Mouse (Mus musculus) C2C12 (cell line): ENCODE measurements around the gene Lhx5. TPM values are rescaled to one million over a fixed set of nuclear protein-coding genes. Genes with fewer than 3 reads are reported as not detected.

Experiments used
- H3K27me3 ChIP-seq: one replicate; pipeline ENCODE4 v1.6.1; 2011; ENCODE audit not compliant: control insufficient read depth, insufficient read depth, insufficient read length
- H3K36me3 ChIP-seq: one replicate; pipeline ENCODE4 v1.6.1; 2011; ENCODE audit not compliant: control insufficient read depth, insufficient read depth
- H3K4me3 ChIP-seq: one replicate; pipeline ENCODE4 v1.5.1; 2011; ENCODE audit warnings: mild to moderate bottlenecking, control low read depth; ENCODE audit not compliant: poor library complexity, insufficient read depth, severe bottlenecking
- H3K79me2 ChIP-seq: one replicate; pipeline ENCODE4 v1.6.1; 2011; ENCODE audit not compliant: control insufficient read depth, insufficient read depth
- H3K79me3 ChIP-seq: one replicate; pipeline ENCODE4 v1.6.1; 2011; ENCODE audit warnings: low read depth, control low read depth
- H3ac ChIP-seq: one replicate; pipeline ENCODE3; 2011; ENCODE audit warnings: low read depth; ENCODE audit not compliant: control insufficient read depth, insufficient read length
- CEBPB ChIP-seq: IDR thresholded peaks from one replicate; pipeline ENCODE4 v1.6.1; 2011; ENCODE audit warnings: low read depth, mild to moderate bottlenecking, control low read depth, moderate library complexity
- CTCF ChIP-seq: IDR thresholded peaks from one replicate; pipeline ENCODE4 v1.5.1; 2011; ENCODE audit not compliant: control insufficient read depth, insufficient read depth, insufficient read length
- FOSL1 ChIP-seq: IDR thresholded peaks from one replicate; pipeline ENCODE4 v1.8.0; 2011; ENCODE audit warnings: mild to moderate bottlenecking, low read length; ENCODE audit not compliant: poor library complexity, insufficient read depth, severe bottlenecking
- MAX ChIP-seq: IDR thresholded peaks from one replicate; pipeline ENCODE4 v1.6.1; 2011; ENCODE audit warnings: mild to moderate bottlenecking, control low read depth
- MYOD1 ChIP-seq: IDR thresholded peaks from one replicate; pipeline ENCODE4 v1.6.1; 2011; ENCODE audit warnings: low read depth; ENCODE audit not compliant: control insufficient read depth, insufficient read length
- MYOG ChIP-seq: IDR thresholded peaks from one replicate; pipeline ENCODE4 v1.6.1; 2011; ENCODE audit not compliant: control insufficient read depth, insufficient read length; ENCODE audit errors: extremely low read depth
- USF1 ChIP-seq: IDR thresholded peaks from one replicate; pipeline ENCODE4 v1.6.1; 2011; ENCODE audit warnings: low read depth, mild to moderate bottlenecking, control low read depth, moderate library complexity
- polyA plus RNA-seq: library from polyadenylated mRNA; unstranded; fragments of >200 nt; fragmentation: generic; extraction: Trizol; gene quantifications from one replicate; pipeline ENCODE4 v1.2.1, GENCODE M21; 2012; ENCODE audit warnings: missing spikeins

The Lhx5 gene
- polyA plus RNA-seq, 1 experiment: not detected

DNA sequence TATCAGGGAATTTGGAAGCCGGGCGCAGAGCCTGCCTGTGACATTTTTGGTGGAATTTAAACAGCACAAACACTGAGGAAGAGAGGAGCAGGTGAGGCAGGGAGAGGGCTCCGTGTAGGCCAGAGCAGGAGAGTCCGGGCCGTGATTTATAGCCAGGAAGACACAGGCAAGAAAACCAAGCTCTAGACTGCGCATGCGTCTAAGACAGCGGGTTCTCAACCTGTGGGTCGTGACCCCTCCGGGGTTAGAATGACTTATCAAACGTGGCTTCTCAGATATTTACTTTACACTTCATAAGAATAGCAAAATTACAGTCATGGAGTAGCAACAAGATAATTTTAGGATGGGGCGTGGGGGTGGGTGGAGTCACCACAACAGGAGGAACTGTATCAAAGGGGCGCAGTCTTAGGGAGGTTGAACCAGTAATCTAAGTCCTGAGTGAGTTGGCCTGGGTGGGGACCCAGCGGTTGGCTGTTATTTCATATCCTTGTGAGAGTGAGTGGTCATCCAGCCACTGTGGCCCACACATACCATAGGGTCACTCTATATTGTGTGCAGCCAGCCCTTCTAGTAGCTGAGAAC lies 23.3 kb downstream of the Lhx5 start:
- TF ChIP-seq CEBPB (no peak), FOSL1 (no peak), CTCF (no peak), MAX (no peak)
- Histone ChIP-seq H3K79me2 (no peaks in the 10 kb centered on the region), H3K79me3 (no peaks in the 10 kb centered on the region), H3K4me3 (no peak overlapping the region), H3K27me3 (peaks cover 30% of the 10 kb centered on the region), H3ac (no peak overlapping the region), H3K36me3 (no peaks in the 10 kb centered on the region)

DNA sequence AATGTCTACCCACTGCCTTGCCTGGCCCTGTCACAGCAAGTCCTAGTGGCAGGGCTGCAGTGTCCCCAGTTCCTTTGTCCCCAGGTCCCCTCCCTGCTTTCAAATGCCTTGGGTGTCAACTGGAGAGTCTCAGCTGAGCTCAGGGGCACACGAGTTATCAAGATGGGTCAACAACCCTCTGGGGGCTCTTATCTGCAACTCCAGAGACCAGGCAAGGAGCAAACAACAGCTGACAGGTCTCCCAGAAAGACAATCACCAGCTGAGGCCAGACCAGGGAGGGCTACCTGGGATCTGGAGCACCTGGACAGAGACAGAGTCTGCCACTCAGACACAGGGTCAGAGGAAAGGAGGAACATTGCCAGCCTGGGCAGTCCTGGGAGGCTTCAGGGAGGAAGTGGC lies 24.8 kb downstream of the Lhx5 start:
- H3ac ChIP-seq: no peak overlapping the region
- no peaks in the 10 kb centered on the region for H3K79me3 ChIP-seq
- no peak overlapping the region for H3K4me3 ChIP-seq
- no peaks in the 10 kb centered on the region for H3K79me2 ChIP-seq
- H3K27me3 ChIP-seq: peaks cover 28% of the 10 kb centered on the region
- TF ChIP-seq MYOG (no peak), USF1 (no peak), CTCF (no peak), CEBPB (no peak), MYOD1 (no peak), FOSL1 (no peak), MAX (no peak)
- H3K36me3 ChIP-seq: no peaks in the 10 kb centered on the region

DNA sequence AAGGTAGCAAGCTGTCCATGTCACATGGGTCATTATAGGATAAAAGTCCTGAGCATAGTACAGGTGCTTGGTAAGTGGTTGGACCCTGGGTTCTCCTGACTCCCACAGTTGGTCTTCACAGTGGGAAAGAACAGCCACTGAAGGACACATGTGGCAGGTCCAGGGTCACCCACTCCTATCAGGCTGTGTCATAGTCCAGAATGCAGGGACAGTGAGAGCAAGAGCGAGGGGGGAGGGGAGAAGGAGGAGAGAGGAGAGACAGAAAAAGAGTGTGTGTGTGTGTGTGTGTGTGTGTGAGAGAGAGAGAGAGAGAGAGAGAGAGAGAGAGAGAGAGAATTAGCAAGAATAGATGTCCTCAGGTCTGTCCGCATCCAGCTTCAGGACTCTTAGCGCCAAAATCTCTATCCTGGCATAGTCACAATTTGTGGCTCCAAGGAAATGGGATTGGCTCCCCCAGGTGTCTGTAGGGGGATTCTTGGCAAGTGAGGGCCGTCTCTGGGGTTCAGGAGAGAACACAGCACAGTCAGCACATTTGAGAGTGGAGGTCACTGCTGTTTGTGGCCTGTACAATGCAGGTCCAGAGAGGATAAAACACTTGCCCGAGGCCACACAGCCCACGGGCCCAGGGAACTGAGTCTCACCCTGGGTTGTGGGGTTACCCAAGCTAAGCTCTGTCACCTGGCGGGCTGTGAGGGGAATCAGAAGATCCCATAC lies 25.5 kb downstream of the Lhx5 start:
- no peak overlapping the region for H3ac ChIP-seq
- no peak overlapping the region for H3K4me3 ChIP-seq
- no peaks in the 10 kb centered on the region for H3K79me2 ChIP-seq
- no peaks in the 10 kb centered on the region for H3K79me3 ChIP-seq
- no peak for TF ChIP-seq FOSL1
- no peak for TF ChIP-seq MYOD1
- TF ChIP-seq CTCF: no peak
- no peak for TF ChIP-seq USF1
- no peak for TF ChIP-seq MAX
- TF ChIP-seq CEBPB: no peak
- no peak for TF ChIP-seq MYOG
- H3K27me3 ChIP-seq: peaks cover 32% of the 10 kb centered on the region
- H3K36me3 ChIP-seq: no peaks in the 10 kb centered on the region

DNA sequence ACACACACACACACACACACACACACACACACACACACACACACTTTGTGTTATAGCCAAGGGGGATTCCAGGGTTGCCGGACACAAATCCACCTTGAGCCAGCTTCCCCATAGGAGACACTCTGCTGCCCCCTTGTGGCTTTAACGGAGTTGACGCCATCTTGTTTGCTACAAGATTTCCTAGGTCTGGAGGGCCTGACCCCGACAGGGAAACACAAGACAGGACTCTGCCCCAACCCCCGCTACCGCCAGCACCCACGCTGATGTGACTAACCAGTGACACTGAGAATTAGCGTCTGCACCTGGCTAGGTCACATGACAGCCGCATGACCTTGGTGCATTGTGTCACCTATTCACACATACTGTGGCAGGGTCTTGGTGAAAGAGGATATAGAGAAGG lies 26.1 kb downstream of the Lhx5 start:
- peaks cover 37% of the 10 kb centered on the region for H3K27me3 ChIP-seq
- no peaks in the 10 kb centered on the region for H3K79me3 ChIP-seq
- no peak overlapping the region for H3K4me3 ChIP-seq
- H3K79me2 ChIP-seq: no peaks in the 10 kb centered on the region
- no peak overlapping the region for H3ac ChIP-seq
- no peaks in the 10 kb centered on the region for H3K36me3 ChIP-seq
- TF ChIP-seq MYOD1 (no peak), CEBPB (no peak), MYOG (no peak), FOSL1 (no peak), USF1 (no peak), MAX (no peak), CTCF (peak; percentile 10)

DNA sequence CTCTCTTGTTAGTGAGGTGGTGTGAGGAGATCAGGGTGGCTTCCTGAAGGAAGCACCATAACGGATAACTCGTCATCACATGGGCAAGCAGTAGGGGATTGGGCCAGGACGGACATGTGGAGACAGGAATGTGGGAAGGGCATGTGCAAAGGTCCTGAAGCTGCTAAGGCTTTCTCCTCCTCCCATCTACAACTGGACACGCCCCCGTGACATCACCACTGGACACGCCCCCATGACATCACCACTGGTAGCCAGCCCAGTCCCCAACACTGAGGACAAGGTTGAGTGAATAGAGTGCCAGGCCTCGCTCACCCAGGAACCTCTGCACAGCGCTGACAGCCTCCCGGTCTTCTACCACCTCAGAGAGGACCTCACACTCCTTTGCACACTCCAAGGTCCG lies 27.6 kb downstream of the Lhx5 start:
- TF ChIP-seq MYOG (no peak), CEBPB (no peak), MYOD1 (no peak), MAX (no peak), USF1 (no peak), CTCF (no peak), FOSL1 (no peak)
- peaks cover 39% of the 10 kb centered on the region for H3K27me3 ChIP-seq
- no peaks in the 10 kb centered on the region for H3K79me3 ChIP-seq
- H3K36me3 ChIP-seq: no peaks in the 10 kb centered on the region
- no peak overlapping the region for H3K4me3 ChIP-seq
- H3ac ChIP-seq: no peak overlapping the region
- H3K79me2 ChIP-seq: no peaks in the 10 kb centered on the region

DNA sequence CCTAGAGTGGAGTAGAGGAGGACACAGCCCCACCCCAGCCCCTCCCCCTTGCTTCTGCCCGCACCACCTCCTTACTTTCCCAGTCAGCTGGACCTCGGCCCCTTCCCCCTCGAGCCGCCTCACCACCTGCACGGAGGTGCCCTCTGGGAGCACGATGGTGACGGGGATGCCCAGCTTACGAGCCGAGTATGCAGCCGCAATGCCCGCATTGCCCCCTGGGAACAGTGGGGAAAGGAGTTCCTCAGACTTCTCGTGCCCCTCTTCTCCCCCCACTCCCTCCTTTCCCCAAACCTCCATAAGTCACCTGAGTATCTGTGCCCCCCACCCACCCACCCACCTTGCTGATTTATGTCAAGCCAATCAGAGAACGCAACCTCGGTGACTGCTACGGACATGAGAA lies 30.4 kb downstream of the Lhx5 start:
- H3K79me3 ChIP-seq: no peaks in the 10 kb centered on the region
- peaks cover 22% of the 10 kb centered on the region for H3K27me3 ChIP-seq
- no peaks in the 10 kb centered on the region for H3K36me3 ChIP-seq
- TF ChIP-seq CTCF: no peak
- TF ChIP-seq USF1: no peak
- no peak for TF ChIP-seq FOSL1
- no peak for TF ChIP-seq MYOG
- no peak for TF ChIP-seq CEBPB
- no peak for TF ChIP-seq MAX
- TF ChIP-seq MYOD1: no peak
- H3K4me3 ChIP-seq: no peak overlapping the region
- H3K79me2 ChIP-seq: no peaks in the 10 kb centered on the region
- no peak overlapping the region for H3ac ChIP-seq
